Mouse (Mus musculus): Measurements from ENCODE around the gene Tesmin.
A peak's percentile ranks its signal among the peaks of the same experiment; 100 is the strongest.

Tesmin gene

GRCm38 (mm10) chr19:3394216-3394615 is 5.6 kb downstream of the Tesmin start:
- no peak for DNase-seq

GRCm38 (mm10) chr19:3400057-3400456 is 11.4 kb downstream of the Tesmin start:
- no peak for DNase-seq

- peak; percentile 13 for DNase-seq
These were observed 12.8 kb downstream of the Tesmin start for GRCm38 (mm10) chr19:3401504-3401903.

GRCm38 (mm10) chr19:3401943-3402342 is 13.3 kb downstream of the Tesmin start:
- DNase-seq: peak; percentile 16

DNA sequence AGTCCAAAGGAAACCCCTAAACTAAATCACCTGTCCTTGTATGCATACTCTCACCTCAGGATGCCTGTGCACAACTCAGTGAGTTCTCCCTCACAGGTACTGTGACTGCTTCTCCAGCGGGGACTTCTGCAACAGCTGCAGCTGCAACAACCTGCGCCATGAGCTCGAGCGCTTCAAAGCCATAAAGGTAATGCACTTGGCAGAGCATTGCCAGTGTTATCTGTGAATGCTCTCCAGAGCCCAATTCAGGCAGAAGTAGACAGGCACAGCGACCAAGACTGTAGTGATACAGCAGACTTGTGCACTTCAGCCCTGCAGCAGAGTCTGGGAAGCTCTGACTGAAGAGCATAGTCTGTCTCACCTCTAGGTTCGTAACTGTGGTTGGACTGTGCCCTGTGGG is 13.7 kb downstream of the Tesmin start:
- DNase-seq: no peak

GRCm38 (mm10) chr19:3404030-3404429 is 15.4 kb downstream of the Tesmin start:
- peak; percentile 42 for DNase-seq

DNA sequence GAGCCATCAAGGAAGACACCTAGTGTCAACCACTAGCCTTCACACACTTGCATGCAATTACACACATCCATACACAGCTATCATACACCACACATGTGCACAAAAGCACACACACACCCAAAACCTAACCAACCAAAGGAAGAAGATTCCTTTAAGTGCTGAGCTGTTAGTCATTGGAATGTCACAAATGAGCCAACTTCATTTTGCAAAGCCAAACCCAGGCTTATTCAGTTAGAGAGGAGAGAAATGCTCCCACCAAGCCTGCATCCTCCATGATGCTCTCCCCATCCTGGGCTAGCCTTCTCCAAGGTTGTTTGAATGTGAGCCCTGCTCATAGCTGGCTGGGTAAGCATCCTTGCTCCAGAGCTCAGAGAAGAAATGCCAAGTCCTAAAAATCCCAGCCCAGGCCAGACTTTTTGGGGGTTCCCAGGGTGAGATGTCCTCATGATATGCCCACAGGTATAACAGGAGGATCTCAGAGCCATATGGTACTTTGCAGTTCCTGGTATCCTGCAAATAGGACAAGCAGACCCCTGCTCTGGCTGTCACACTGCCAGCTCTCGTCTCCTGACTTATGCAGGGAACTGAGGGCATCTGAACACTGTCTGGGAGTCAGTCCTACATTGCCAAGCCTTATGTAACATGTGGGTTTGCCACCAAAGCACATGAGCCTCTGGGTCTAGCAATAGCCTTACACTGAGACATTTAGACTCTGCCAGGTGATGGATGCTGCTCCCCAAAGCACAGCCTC is 17.0 kb downstream of the Tesmin start:
- no peak for DNase-seq

- DNase-seq: peak; percentile 28
These were observed 25.6 kb downstream of the Tesmin start, which contains the start of gene Gal for GRCm38 (mm10) chr19:3414268-3414733. Gene Gal (minus strand): TSS chr19:3414544.

DNA sequence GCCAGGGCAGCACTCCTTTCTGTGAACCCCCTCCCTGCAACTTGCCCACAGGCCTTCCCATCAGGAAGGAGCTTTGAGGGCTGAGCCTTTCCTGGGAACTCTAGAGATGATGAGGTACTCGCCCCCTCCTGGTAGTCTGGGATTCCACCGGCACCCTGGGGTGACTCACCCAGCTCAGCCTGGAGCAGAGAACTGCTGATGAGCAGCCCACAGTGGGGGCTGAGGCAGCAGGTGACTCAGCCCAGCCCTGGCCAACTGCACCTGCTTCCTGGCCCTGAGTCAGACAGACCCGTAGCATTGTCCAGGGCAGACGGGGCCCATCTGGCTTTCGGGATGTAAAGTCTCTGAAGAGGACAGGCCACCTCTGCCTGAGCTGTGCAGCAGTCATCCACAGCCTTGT is 30.6 kb downstream of the Tesmin start:
- DNase-seq: no peak

DNA sequence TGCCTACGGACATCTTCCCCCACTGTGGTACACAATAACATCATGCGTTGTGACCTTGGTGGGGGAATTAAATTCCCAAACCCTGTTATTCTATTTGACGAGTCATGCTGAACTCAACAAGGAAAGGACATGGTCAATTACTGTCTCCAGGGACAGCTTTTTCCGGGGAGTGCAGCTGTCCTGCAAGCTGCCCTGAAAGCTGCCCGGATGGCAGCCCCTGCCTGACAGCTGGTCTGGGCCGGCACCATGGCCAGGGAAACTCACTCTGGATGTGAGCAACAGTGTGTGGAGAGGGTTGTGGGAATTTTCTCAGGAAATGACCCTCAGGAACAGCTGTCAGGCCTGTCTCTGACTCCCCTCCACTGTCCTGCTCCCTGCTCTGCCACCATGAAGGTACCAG is 33.8 kb downstream of the Tesmin start:
- DNase-seq: peak; percentile 32

DNA sequence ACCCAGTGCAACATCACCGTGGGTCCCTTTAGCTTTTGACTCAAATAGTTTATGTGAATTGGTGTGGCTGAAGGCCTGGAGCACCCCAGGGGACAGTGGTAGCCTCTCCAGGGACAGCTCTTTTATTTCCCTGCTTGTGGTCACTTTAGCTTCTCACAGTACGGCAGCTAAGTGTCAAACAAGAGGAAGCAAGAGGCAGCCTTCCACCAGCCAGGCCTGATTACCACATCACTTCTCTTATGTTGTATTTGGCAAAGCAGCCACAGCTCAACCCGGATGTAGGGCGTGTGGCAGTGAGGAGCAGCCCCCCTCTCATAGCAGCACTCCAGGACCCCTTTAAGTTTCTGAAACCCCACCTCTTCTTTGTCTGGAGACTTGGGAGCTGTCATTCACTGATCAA is 34.3 kb downstream of the Tesmin start:
- peak; percentile 67 for DNase-seq

DNA sequence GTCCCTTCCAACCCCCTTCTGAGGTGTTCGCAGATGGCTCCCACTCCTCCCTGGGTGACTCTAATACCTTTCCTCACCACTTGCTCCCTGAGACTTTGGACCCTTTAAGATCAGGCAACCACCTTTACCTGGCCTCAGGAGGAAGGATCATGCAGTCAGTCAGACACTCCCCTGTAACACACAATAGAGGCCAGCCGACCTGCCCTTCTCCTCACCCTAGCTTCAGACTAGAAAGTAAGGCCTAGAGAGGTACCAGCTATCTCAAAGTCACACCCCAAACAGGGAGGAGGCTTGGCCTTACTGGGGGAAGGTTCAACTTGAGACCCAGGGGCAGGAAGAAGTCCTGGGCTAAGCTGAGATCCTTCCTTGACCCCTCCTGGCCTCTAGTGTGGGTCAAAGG is 35.6 kb downstream of the Tesmin start:
- no peak for DNase-seq

- DNase-seq: no peak
These were observed 39.6 kb downstream of the Tesmin start for GRCm38 (mm10) chr19:3428057-3428830.

- DNase-seq: no peak
These were observed 40.6 kb downstream of the Tesmin start for GRCm38 (mm10) chr19:3429156-3429816.

GRCm38 (mm10) chr19:3431066-3431465 is 42.4 kb downstream of the Tesmin start:
- no peak for DNase-seq

GRCm38 (mm10) chr19:3431969-3432368 is 43.3 kb downstream of the Tesmin start:
- DNase-seq: no peak

GRCm38 (mm10) chr19:3434124-3434523 is 45.5 kb downstream of the Tesmin start:
- no peak for DNase-seq

DNA sequence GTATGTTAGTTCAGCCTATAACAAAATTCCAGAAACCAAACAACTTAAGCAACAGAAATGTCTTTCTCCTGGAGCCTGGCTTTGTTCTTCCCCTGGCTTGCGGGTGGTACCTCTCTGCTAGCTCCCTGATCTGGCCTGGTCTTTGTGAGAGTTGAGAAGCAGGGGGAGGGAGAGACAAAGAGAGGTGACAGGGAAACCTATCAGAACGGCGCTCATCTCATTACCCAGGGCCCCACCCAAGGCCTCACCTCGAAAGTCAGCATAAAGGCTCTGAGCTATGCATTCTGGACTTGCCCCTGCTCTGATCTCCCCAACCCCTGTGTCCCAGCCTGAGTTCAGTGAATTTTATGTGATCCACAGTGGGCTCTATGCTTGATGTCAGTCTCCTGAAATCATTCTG is 46.0 kb downstream of the Tesmin start:
- DNase-seq: no peak

- DNase-seq: no peak
These were observed 47.2 kb downstream of the Tesmin start for GRCm38 (mm10) chr19:3435824-3436223.

DNA sequence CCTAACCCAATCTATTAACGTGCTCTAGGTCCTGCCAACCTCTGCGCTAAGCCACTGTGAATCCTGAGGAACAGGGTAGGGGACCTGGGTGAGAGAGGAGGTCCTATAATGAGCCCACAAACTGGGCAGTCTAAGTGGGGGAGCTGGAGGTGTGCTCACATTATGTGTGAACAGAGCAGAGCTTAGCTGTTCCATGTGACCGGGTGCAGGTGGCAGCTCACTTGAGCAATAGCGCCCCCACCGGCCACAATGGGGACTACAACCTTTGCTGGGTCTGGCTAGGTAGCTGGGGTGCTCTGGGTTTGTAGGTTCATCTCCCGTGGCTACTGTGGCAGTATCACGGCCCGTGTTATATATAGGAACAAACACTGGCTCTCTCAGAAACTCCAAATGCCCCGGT is 48.2 kb downstream of the Tesmin start:
- peak; percentile 59 for DNase-seq

DNA sequence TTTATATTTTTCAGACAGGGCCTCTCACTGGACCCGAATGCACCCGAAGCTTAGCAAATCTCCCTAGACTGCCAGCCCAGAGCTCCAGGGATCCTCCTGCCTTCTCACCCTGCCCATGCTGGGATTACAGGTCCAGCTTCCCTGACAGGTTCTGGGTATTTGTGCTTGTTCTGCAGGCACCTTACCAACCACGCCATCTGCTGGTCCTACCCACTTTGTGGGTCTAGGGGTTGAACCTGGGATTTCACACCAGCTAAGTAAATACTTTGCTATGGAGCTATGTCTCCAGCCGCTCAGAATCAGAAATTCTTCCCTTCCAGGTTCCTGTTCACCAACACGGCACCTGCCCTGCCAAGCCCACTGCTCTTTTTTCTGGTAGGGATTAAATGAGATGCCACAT is 49.3 kb downstream of the Tesmin start:
- DNase-seq: peak; percentile 20

DNA sequence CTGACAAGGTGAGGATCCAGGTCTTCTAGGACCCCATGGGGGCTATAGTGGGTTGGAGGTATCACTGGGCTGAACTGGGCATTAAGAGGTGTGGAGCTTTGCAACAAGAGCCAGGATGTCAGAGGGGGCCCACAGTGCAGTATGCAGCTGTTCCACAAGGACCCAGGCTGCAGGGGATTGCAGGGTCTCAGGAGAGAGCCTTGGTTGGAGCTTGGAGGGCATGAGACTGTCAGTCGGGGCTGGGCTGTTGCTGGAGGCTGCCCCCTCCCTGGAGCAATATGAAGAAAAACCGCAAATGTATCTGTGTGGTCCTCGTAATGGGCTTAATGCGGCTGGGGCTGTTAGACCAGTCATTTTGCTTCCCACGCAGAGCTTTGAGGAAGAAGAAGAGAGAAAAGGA is 52.0 kb downstream of the Tesmin start:
- DNase-seq: no peak

- no peak for DNase-seq
These were observed 52.4 kb downstream of the Tesmin start for GRCm38 (mm10) chr19:3441092-3441491.

DNA sequence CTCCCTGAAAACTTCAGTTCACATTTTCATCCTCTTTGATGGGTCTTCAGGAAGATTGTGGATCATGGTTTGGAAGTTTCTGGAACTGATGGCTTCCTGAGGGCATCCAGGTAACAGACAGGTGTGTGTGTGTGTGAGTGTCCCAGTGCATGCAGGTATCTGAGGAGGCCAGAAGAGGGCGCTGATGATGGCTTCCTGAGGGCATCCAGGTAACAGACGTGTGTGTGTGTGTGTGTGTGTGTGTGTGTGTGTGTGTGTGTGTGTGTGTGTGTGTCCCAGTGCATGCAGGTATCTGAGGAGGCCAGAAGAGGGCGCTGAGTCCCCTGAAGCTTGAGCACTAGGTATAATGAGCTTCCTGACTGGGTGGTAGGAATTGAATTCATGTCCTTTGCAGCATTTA is 58.7 kb downstream of the Tesmin start:
- no peak for DNase-seq
